Mouse (Mus musculus) CH12.LX (cell line): ENCODE data around the gene Itln1.

Experiments
- CTCF ChIP-seq, 2 experiments: IDR thresholded peaks in 1 of 2; conservative IDR thresholded peaks in 1 of 2; 2 replicates each; pipeline ENCODE4 v1.5.1; 2011 to 2012; ENCODE audit warnings: low read depth in 2 of 2, low read length in 2 of 2, improper control_type of control experiment in 1 of 2, inconsistent platforms in 1 of 2, mild to moderate bottlenecking in 1 of 2, moderate library complexity in 1 of 2
- ETS1 ChIP-seq: conservative IDR thresholded peaks from 2 replicates; pipeline ENCODE4 v1.6.1; 2012; ENCODE audit warnings: low read depth, mild to moderate bottlenecking, inconsistent platforms, low read length, improper control_type of control experiment, moderate library complexity
- HCFC1 ChIP-seq: IDR thresholded peaks from 2 replicates; pipeline ENCODE4 v1.6.1; 2012; ENCODE audit warnings: low read depth, mild to moderate bottlenecking, inconsistent platforms, low read length, improper control_type of control experiment
- MAX ChIP-seq: IDR thresholded peaks from 2 replicates; pipeline ENCODE4 v1.6.1; 2011; ENCODE audit warnings: low read length, improper control_type of control experiment
- NRF1 ChIP-seq: IDR thresholded peaks from 2 replicates; pipeline ENCODE4 v1.6.1; 2014; ENCODE audit warnings: low read depth, mild to moderate bottlenecking, inconsistent platforms, low read length, improper control_type of control experiment, moderate library complexity
- POLR2A ChIP-seq: IDR thresholded peaks from 2 replicates; pipeline ENCODE4 v1.6.1; 2011; ENCODE audit warnings: low read depth, mild to moderate bottlenecking, improper control_type of control experiment, low read length
- TBP ChIP-seq: conservative IDR thresholded peaks from 2 replicates; pipeline ENCODE4 v1.6.1; 2011; ENCODE audit warnings: low read depth, low read length, improper control_type of control experiment
- UBTF ChIP-seq: IDR thresholded peaks from 2 replicates; pipeline ENCODE4 v1.6.1; 2012; ENCODE audit warnings: low read depth, mild to moderate bottlenecking, inconsistent platforms, low read length, improper control_type of control experiment, moderate library complexity
- ZC3H11A ChIP-seq: IDR thresholded peaks from 2 replicates; pipeline ENCODE4 v1.6.1; 2012; ENCODE audit warnings: low read depth, mild to moderate bottlenecking, inconsistent platforms, low read length, improper control_type of control experiment

- TF ChIP-seq CTCF (conservative IDR thresholded peaks at IDR 0.05 in 1 of 2, IDR thresholded peaks at IDR 0.05 in 1 of 2; ENCODE audit: low read depth in 2 of 2, low read length in 2 of 2) (no peak), TBP (no peak), UBTF (no peak), NRF1 (no peak), POLR2A (no peak), ETS1 (no peak), MAX (no peak), ZC3H11A (no peak), HCFC1 (no peak)
These were observed 35.2 kb downstream of the Itln1 start for GRCm38 (mm10) chr1:171499856-171500255.
